Mouse (Mus musculus) urinary bladder, postnatal 25 days (tissue): ENCODE results near the gene Mc1r.
"Not testable (repeated sequence)": the region's sequence is repeated elsewhere in the genome, so short reads cannot be mapped to it uniquely, and the experiment has no call there.

Experiments
- DNase-seq: peaks from one replicate; pipeline ENCODE4 v3.0.0; 2022; ENCODE audit warnings: low spot score

The Mc1r gene

GRCm38 (mm10) chr8:123431616-123432365, 24.9 kb downstream of the Mc1r start:
- no peak for DNase-seq

GRCm38 (mm10) chr8:123432381-123432780, 25.5 kb downstream of the Mc1r start:
- no peak for DNase-seq

- DNase-seq: not testable (repeated sequence)
These were observed 26.5 kb downstream of the Mc1r start for GRCm38 (mm10) chr8:123433241-123433974.

GRCm38 (mm10) chr8:123441788-123442187, 34.9 kb downstream of the Mc1r start:
- no peak for DNase-seq

GRCm38 (mm10) chr8:123442351-123442750, 35.4 kb downstream of the Mc1r start:
- no peak for DNase-seq

GRCm38 (mm10) chr8:123442871-123443575, 36.1 kb downstream of the Mc1r start:
- peak; percentile 96 for DNase-seq

- no peak for DNase-seq
These were observed 36.6 kb downstream of the Mc1r start for GRCm38 (mm10) chr8:123443576-123443921.

- DNase-seq: no peak
These were observed 37.2 kb downstream of the Mc1r start for GRCm38 (mm10) chr8:123444131-123444530.

- no peak for DNase-seq
These were observed 39.1 kb downstream of the Mc1r start for GRCm38 (mm10) chr8:123445981-123446380.

- DNase-seq: no peak
These were observed 39.9 kb downstream of the Mc1r start for GRCm38 (mm10) chr8:123446799-123447198.

GRCm38 (mm10) chr8:123450783-123451182, 43.9 kb downstream of the Mc1r start:
- no peak for DNase-seq

- DNase-seq: not testable (repeated sequence)
These were observed 44.8 kb downstream of the Mc1r start for GRCm38 (mm10) chr8:123451747-123452146.

- DNase-seq: no peak
These were observed 45.2 kb downstream of the Mc1r start for GRCm38 (mm10) chr8:123452149-123452548.

GRCm38 (mm10) chr8:123453291-123453690, 46.4 kb downstream of the Mc1r start:
- no peak for DNase-seq

- no peak for DNase-seq
These were observed 47.0 kb downstream of the Mc1r start for GRCm38 (mm10) chr8:123453951-123454350.

GRCm38 (mm10) chr8:123454559-123454958, 47.7 kb downstream of the Mc1r start:
- DNase-seq: no peak
